Mouse (Mus musculus) ES-Bruce4 (cell line): ENCODE data around the gene Cgref1.

Experiments used
- CTCF ChIP-seq: IDR thresholded peaks from one replicate; pipeline ENCODE4 v1.8.1; 2011; ENCODE audit warnings: low read depth, low read length
- EP300 ChIP-seq: IDR thresholded peaks from 2 replicates; pipeline ENCODE4 v1.6.1; 2011; ENCODE audit warnings: low read depth, low read length; ENCODE audit not compliant: insufficient read depth
- POLR2A ChIP-seq: IDR thresholded peaks from one replicate; pipeline ENCODE4 v1.8.1; 2011; ENCODE audit warnings: low read length; ENCODE audit not compliant: insufficient read depth

DNA sequence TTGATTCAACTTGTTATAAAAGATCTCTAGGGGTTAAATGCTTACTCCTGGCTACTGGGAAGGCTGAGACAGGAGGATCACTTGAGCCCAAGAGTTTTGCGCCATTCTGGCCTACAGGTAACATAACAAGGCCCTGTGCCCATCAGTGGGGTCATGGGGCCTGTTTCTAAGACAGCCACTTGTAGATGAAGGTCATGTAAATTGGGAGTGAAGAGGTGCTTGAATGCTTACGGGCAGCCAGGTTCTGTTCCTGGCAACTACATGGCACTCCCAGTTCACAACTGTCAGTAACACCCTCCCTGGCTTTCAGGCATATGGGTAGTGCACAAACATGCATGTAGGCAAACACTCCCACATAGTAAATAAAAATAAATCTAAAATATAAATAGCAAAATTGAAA lies 5.5 kb upstream of the Cgref1 start:
- TF ChIP-seq POLR2A (no peak), CTCF (no peak), EP300 (no peak)
